Comparison of ENCODE assay signal across 33 mouse cellular contexts in genomic region chr7:108185237-108185636, GRCm38 (mm10). TPM values are rescaled to one million over a fixed set of nuclear protein-coding genes. Genes with fewer than 3 reads are reported as not detected.
"Had no signal": no experiment of that assay in that cellular context is flagged by ENCODE, and none has a peak within 500 bp of the region (broad histone marks: within the 10 kb centered on the region; RNA-seq: fewer than 3 reads in every experiment).

No protein-coding gene starts in this region.

RNA-seq across cellular contexts. Expression of gene Olfr486, which starts 12.7 kb away (rescaled TPM):
- total RNA-seq: common myeloid progenitor, adult 5-6 weeks; forebrain, postnatal 0 days; gastrocnemius, adult 18-20 months; gastrocnemius, adult 2 months; gastrocnemius, adult 8-10 months; gastrocnemius, postnatal 10 days; gastrocnemius, postnatal 14 days; gastrocnemius, postnatal 25 days; gastrocnemius, postnatal 36 days; gastrocnemius, postnatal 4 days; granulocyte monocyte progenitor cell, adult 5-6 weeks; heart, adult 18-20 months; heart, adult 2 months; heart, adult 8-10 months had no signal
- polyA plus RNA-seq: cortical plate, adult 2 months; embryonic facial prominence, embryonic 10.5 days; embryonic facial prominence, embryonic 11.5 days; embryonic facial prominence, embryonic 12.5 days; embryonic facial prominence, embryonic 13.5 days; embryonic facial prominence, embryonic 14.5 days; embryonic facial prominence, embryonic 15.5 days; erythroblast, embryonic 14.5 days; forebrain, embryonic 10.5 days; forebrain, embryonic 11.5 days; forebrain, embryonic 12.5 days; forebrain, embryonic 13.5 days; forebrain, embryonic 14.5 days; forebrain, embryonic 15.5 days; forebrain, embryonic 16.5 days; forebrain, postnatal 0 days; frontal cortex, adult 2 months; gonadal fat pad, adult 2 months; heart, adult 2 months; heart, embryonic 10.5 days; heart, embryonic 11.5 days had no signal

RNA-seq across cellular contexts. Expression of gene Olfr485, which starts 25.6 kb away (rescaled TPM):
- total RNA-seq: common myeloid progenitor, adult 5-6 weeks; forebrain, postnatal 0 days; gastrocnemius, adult 18-20 months; gastrocnemius, adult 2 months; gastrocnemius, adult 8-10 months; gastrocnemius, postnatal 10 days; gastrocnemius, postnatal 14 days; gastrocnemius, postnatal 25 days; gastrocnemius, postnatal 36 days; gastrocnemius, postnatal 4 days; granulocyte monocyte progenitor cell, adult 5-6 weeks; heart, adult 18-20 months; heart, adult 2 months; heart, adult 8-10 months had no signal
- polyA plus RNA-seq: cortical plate, adult 2 months; embryonic facial prominence, embryonic 10.5 days; embryonic facial prominence, embryonic 11.5 days; embryonic facial prominence, embryonic 12.5 days; embryonic facial prominence, embryonic 13.5 days; erythroblast, embryonic 14.5 days; forebrain, embryonic 10.5 days; forebrain, embryonic 11.5 days; forebrain, embryonic 12.5 days; forebrain, embryonic 13.5 days; forebrain, embryonic 14.5 days; forebrain, embryonic 15.5 days; forebrain, embryonic 16.5 days; forebrain, postnatal 0 days; frontal cortex, adult 2 months; gonadal fat pad, adult 2 months; heart, adult 2 months; heart, embryonic 10.5 days; heart, embryonic 11.5 days had no signal

RNA-seq across cellular contexts. Expression of gene Olfr487, which starts 29.2 kb away (rescaled TPM):
- total RNA-seq: common myeloid progenitor, adult 5-6 weeks; forebrain, postnatal 0 days; gastrocnemius, adult 18-20 months; gastrocnemius, adult 2 months; gastrocnemius, adult 8-10 months; gastrocnemius, postnatal 10 days; gastrocnemius, postnatal 14 days; gastrocnemius, postnatal 25 days; gastrocnemius, postnatal 36 days; gastrocnemius, postnatal 4 days; granulocyte monocyte progenitor cell, adult 5-6 weeks; heart, adult 18-20 months; heart, adult 2 months; heart, adult 8-10 months had no signal
- polyA plus RNA-seq: cortical plate, adult 2 months; embryonic facial prominence, embryonic 10.5 days; embryonic facial prominence, embryonic 11.5 days; embryonic facial prominence, embryonic 12.5 days; embryonic facial prominence, embryonic 13.5 days; embryonic facial prominence, embryonic 14.5 days; erythroblast, embryonic 14.5 days; forebrain, embryonic 10.5 days; forebrain, embryonic 11.5 days; forebrain, embryonic 12.5 days; forebrain, embryonic 13.5 days; forebrain, embryonic 14.5 days; forebrain, embryonic 15.5 days; forebrain, embryonic 16.5 days; forebrain, postnatal 0 days; frontal cortex, adult 2 months; gonadal fat pad, adult 2 months; heart, adult 2 months; heart, embryonic 10.5 days; heart, embryonic 11.5 days had no signal

RNA-seq across cellular contexts. Expression of gene Olfr484, which starts 58.0 kb away (rescaled TPM):
- total RNA-seq: common myeloid progenitor, adult 5-6 weeks; forebrain, postnatal 0 days; gastrocnemius, adult 18-20 months; gastrocnemius, adult 2 months; gastrocnemius, adult 8-10 months; gastrocnemius, postnatal 10 days; gastrocnemius, postnatal 14 days; gastrocnemius, postnatal 25 days; gastrocnemius, postnatal 36 days; gastrocnemius, postnatal 4 days; granulocyte monocyte progenitor cell, adult 5-6 weeks; heart, adult 18-20 months; heart, adult 2 months; heart, adult 8-10 months had no signal
- polyA plus RNA-seq: cortical plate, adult 2 months; embryonic facial prominence, embryonic 10.5 days; embryonic facial prominence, embryonic 11.5 days; embryonic facial prominence, embryonic 12.5 days; embryonic facial prominence, embryonic 13.5 days; embryonic facial prominence, embryonic 14.5 days; erythroblast, embryonic 14.5 days; forebrain, embryonic 10.5 days; forebrain, embryonic 11.5 days; forebrain, embryonic 12.5 days; forebrain, embryonic 13.5 days; forebrain, embryonic 14.5 days; forebrain, embryonic 15.5 days; forebrain, embryonic 16.5 days; forebrain, postnatal 0 days; frontal cortex, adult 2 months; gonadal fat pad, adult 2 months; heart, adult 2 months; heart, embryonic 10.5 days; heart, embryonic 11.5 days had no signal
